Mouse (Mus musculus): ENCODE data around the gene Cryge. TPM values are rescaled to one million over a fixed set of nuclear protein-coding genes. Genes with fewer than 3 reads are reported as not detected.
"Not testable (repeated sequence)": the region's sequence is repeated elsewhere in the genome, so short reads cannot be mapped to it uniquely, and the experiment has no call there.

Cryge gene
- polyA plus RNA-seq (2012; fragmentation: generic; extraction: Trizol), result not detected
- long read RNA-seq, experiment 1, result 0 reads
- long read RNA-seq, experiment 2, result 0 reads

DNA sequence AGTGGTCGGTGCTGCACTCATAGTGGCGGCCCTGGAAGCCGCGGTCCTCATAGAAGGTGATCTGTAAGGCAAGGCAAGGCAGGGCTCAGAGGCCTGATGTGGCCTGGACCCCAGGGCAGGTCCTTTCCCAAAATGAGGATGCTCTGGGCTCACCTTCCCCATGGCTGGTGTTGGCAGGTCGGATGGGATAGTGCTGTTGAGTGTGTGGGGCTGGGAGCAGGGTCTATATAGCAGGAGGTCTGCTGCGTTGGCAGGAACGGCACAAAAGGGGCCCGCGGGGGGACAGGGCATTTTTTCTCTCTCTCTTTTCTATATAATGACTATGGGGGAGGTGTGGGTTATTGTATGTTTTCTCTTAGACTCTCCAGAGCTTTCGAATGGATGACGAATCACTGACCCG, at the start of gene Cryge:
Gene Cryge (minus strand): TSS at position 198 of the 400 bp plus-strand sequence.
- H3K79me2 ChIP-seq (ENCODE audit: control insufficient read depth, insufficient read depth); H3K36me3 ChIP-seq (ENCODE audit: control insufficient read depth, insufficient read depth); H3K4me3 ChIP-seq (ENCODE audit: insufficient read depth, poor library complexity, severe bottlenecking); H3K79me3 ChIP-seq (ENCODE audit: low read depth); H3K27me3 ChIP-seq (ENCODE audit: control insufficient read depth, insufficient read depth, insufficient read length); H3ac ChIP-seq (ENCODE audit: control insufficient read depth, insufficient read length, low read depth): not testable (repeated sequence)

DNA sequence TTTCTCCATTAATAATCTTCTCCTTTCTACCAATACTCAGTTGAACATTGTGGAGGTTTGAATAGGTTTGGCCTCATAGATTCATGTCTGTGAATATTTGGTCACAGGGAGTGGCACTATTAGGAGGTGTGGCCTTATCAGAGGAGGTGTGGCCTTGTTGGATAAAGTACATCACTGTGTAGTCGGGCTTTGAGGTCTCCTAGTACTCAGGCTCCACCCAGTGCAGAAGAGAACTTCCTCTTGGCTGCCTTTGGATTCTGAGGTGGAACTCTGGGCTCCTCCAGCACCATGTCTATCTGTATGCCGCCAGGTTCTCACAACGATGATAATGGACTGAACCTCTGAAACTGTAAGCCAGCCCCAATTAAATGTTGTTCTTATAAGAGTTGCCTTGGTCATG, 46.0 kb upstream of the Cryge start:
- Histone ChIP-seq H3ac (ENCODE audit: control insufficient read depth, insufficient read length, low read depth) (no peak overlapping the region), H3K4me3 (ENCODE audit: insufficient read depth, poor library complexity, severe bottlenecking) (no peak overlapping the region), H3K27me3 (ENCODE audit: control insufficient read depth, insufficient read depth, insufficient read length) (no peaks in the 10 kb centered on the region), H3K79me3 (ENCODE audit: low read depth) (no peaks in the 10 kb centered on the region), H3K36me3 (ENCODE audit: control insufficient read depth, insufficient read depth) (no peaks in the 10 kb centered on the region), H3K79me2 (ENCODE audit: control insufficient read depth, insufficient read depth) (no peaks in the 10 kb centered on the region)
- TF ChIP-seq FOSL1 (IDR thresholded peaks at IDR 0.05; ENCODE audit: insufficient read depth, low read length, poor library complexity, severe bottlenecking) (no peak), USF1 (IDR thresholded peaks at IDR 0.05; ENCODE audit: low read depth) (no peak), CTCF (IDR thresholded peaks at IDR 0.05; ENCODE audit: control insufficient read depth, insufficient read depth, insufficient read length) (no peak), CEBPB (IDR thresholded peaks at IDR 0.05; ENCODE audit: low read depth) (no peak), MYOD1 (IDR thresholded peaks at IDR 0.05; ENCODE audit: control insufficient read depth, insufficient read length, low read depth) (no peak), MAX (IDR thresholded peaks at IDR 0.05) (no peak), MYOG (IDR thresholded peaks at IDR 0.05; ENCODE audit: control insufficient read depth, extremely low read depth, insufficient read length) (no peak)

DNA sequence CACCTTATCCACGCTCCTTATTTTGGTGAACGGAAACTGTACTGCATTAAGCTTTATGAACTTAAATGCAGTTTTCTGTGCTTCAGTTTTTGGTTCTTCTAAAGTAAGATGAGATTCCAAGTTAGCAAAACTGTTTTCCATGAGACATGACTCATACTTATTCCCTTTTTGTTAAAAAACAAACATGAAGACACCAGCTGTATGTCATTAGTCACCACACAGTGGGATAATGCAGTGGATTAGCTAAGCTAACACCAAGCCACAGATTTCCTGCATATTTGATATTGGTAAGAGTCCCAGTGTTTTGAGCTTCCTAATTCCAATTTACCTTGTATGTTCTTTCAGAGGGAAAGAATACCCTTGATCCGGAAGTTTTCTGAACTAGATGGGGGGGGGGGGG, 40.6 kb upstream of the Cryge start:
- TF ChIP-seq MAX (IDR thresholded peaks at IDR 0.05), result no peak
- TF ChIP-seq CEBPB (IDR thresholded peaks at IDR 0.05; ENCODE audit: low read depth), result no peak
- TF ChIP-seq FOSL1 (IDR thresholded peaks at IDR 0.05; ENCODE audit: insufficient read depth, low read length, poor library complexity, severe bottlenecking), result no peak
- no peak for TF ChIP-seq USF1 (IDR thresholded peaks at IDR 0.05; ENCODE audit: low read depth)
- TF ChIP-seq MYOD1 (IDR thresholded peaks at IDR 0.05; ENCODE audit: control insufficient read depth, insufficient read length, low read depth), result peak; percentile 64
- no peak for TF ChIP-seq CTCF (IDR thresholded peaks at IDR 0.05; ENCODE audit: control insufficient read depth, insufficient read depth, insufficient read length)
- Histone ChIP-seq H3ac (ENCODE audit: control insufficient read depth, insufficient read length, low read depth) (no peak overlapping the region), H3K4me3 (ENCODE audit: insufficient read depth, poor library complexity, severe bottlenecking) (no peak overlapping the region), H3K27me3 (ENCODE audit: control insufficient read depth, insufficient read depth, insufficient read length) (no peaks in the 10 kb centered on the region), H3K79me3 (ENCODE audit: low read depth) (no peaks in the 10 kb centered on the region), H3K79me2 (ENCODE audit: control insufficient read depth, insufficient read depth) (no peaks in the 10 kb centered on the region), H3K36me3 (ENCODE audit: control insufficient read depth, insufficient read depth) (no peaks in the 10 kb centered on the region)

DNA sequence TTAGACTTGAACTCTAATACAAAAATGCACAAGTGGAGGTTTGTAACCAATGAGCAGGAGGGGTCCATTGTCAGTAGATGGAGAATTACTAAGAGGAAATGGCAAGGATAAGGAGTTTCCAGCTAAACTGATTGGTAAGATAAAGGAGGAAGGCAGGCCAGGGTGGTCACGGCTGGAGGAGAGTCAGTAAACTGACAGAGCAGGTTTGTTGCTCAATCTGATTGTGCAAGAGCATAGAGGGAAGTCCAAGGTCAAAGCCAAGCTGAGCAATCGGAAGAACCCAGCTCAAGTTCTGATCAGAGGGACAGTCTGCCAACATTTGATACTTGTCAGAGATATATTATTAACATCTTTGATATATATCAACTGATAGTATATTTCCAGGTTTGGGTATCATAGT, 39.4 kb upstream of the Cryge start:
- H3K79me2 ChIP-seq (ENCODE audit: control insufficient read depth, insufficient read depth), result no peaks in the 10 kb centered on the region
- no peak overlapping the region for H3ac ChIP-seq (ENCODE audit: control insufficient read depth, insufficient read length, low read depth)
- H3K36me3 ChIP-seq (ENCODE audit: control insufficient read depth, insufficient read depth), result no peaks in the 10 kb centered on the region
- TF ChIP-seq CEBPB (IDR thresholded peaks at IDR 0.05; ENCODE audit: low read depth) (peak; percentile 94), FOSL1 (IDR thresholded peaks at IDR 0.05; ENCODE audit: insufficient read depth, low read length, poor library complexity, severe bottlenecking) (no peak)
- H3K27me3 ChIP-seq (ENCODE audit: control insufficient read depth, insufficient read depth, insufficient read length), result no peaks in the 10 kb centered on the region
- H3K79me3 ChIP-seq (ENCODE audit: low read depth), result no peaks in the 10 kb centered on the region
- H3K4me3 ChIP-seq (ENCODE audit: insufficient read depth, poor library complexity, severe bottlenecking), result no peak overlapping the region

DNA sequence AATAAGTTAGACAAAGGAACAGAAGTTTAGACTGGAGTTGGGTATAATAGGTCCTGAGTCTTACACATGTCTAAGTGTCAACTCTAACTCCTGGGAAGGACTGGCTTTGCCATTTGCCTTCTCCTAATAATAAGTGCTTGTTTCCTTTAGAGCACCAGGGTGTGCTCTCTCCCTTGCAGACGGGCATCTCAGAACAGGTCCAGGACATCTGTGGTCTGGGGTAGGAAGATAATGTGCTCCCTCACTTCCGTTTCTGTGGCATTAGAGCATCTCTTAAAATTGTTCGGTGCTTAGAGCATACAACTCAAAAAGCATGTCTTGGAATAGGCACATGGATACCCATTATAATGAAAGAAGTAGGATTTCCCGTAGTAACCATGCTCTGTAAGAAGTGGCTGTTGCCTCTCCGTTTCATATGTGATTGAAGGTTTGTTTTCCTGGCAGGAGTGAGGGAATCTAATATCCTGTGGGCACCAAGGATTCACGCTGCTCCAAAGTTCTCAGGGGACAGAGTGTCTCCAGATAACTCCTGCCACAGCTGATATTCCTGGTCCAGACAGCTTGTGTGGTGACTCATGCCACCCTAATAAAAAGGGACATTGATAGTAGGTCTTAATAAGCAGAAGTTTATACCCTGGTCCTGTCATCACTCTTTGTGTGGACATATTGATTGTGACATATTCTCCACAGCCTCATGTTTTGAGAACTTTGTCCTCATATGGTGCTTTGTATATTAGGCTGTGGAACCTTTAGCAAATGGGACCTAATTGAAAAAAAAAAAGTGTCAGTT, 37.8 kb upstream of the Cryge start:
- no peak overlapping the region for H3ac ChIP-seq (ENCODE audit: control insufficient read depth, insufficient read length, low read depth)
- no peaks in the 10 kb centered on the region for H3K27me3 ChIP-seq (ENCODE audit: control insufficient read depth, insufficient read depth, insufficient read length)
- TF ChIP-seq FOSL1 (IDR thresholded peaks at IDR 0.05; ENCODE audit: insufficient read depth, low read length, poor library complexity, severe bottlenecking) (no peak), CEBPB (IDR thresholded peaks at IDR 0.05; ENCODE audit: low read depth) (peak; percentile 69), MYOD1 (IDR thresholded peaks at IDR 0.05; ENCODE audit: control insufficient read depth, insufficient read length, low read depth) (peak; percentile 61)
- no peaks in the 10 kb centered on the region for H3K79me2 ChIP-seq (ENCODE audit: control insufficient read depth, insufficient read depth)
- no peak overlapping the region for H3K4me3 ChIP-seq (ENCODE audit: insufficient read depth, poor library complexity, severe bottlenecking)
- no peaks in the 10 kb centered on the region for H3K36me3 ChIP-seq (ENCODE audit: control insufficient read depth, insufficient read depth)
- H3K79me3 ChIP-seq (ENCODE audit: low read depth), result no peaks in the 10 kb centered on the region

DNA sequence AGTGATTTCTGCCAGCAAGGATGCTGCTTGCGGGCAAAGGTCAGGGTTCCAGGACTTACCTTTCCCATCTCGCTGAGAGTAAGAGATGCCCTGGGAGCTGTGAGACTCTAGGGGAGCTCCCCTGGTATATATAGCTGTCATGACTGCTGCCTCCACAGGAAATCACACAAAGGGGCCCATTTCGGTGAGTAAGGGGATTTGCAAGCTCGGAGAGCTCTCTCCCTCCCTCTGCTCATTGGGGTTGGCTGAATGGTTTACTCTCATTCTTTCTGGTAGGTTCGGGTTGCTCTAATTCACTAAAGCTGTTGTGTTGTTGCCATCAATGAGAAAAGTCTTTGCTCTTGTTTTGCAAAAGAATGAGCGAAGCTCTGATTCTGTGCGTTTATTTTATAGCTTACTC, 31.2 kb upstream of the Cryge start, which contains the start of gene Crygb:
Gene Crygb (minus strand): TSS at position 101 of the 400 bp plus-strand sequence.
- no peaks in the 10 kb centered on the region for H3K79me2 ChIP-seq (ENCODE audit: control insufficient read depth, insufficient read depth)
- TF ChIP-seq FOSL1 (IDR thresholded peaks at IDR 0.05; ENCODE audit: insufficient read depth, low read length, poor library complexity, severe bottlenecking) (no peak), CTCF (IDR thresholded peaks at IDR 0.05; ENCODE audit: control insufficient read depth, insufficient read depth, insufficient read length) (no peak), MAX (IDR thresholded peaks at IDR 0.05) (no peak)
- no peak within 1 kb of the TSS for H3ac ChIP-seq (ENCODE audit: control insufficient read depth, insufficient read length, low read depth)
- H3K79me3 ChIP-seq (ENCODE audit: low read depth), result no peaks in the 10 kb centered on the region
- no peaks in the 10 kb centered on the region for H3K27me3 ChIP-seq (ENCODE audit: control insufficient read depth, insufficient read depth, insufficient read length)
- no peaks in the 10 kb centered on the region for H3K36me3 ChIP-seq (ENCODE audit: control insufficient read depth, insufficient read depth)
- no peak within 1 kb of the TSS for H3K4me3 ChIP-seq (ENCODE audit: insufficient read depth, poor library complexity, severe bottlenecking)

All from C2C12 (cell line).